Mouse (Mus musculus) hindbrain, embryonic 14.5 days (tissue): Measurements from ENCODE around the gene Cox14. TPM values are rescaled to one million over a fixed set of nuclear protein-coding genes. Genes with fewer than 3 reads are reported as not detected.
"Not testable (repeated sequence)": the region's sequence is repeated elsewhere in the genome, so short reads cannot be mapped to it uniquely, and the experiment has no call there.

Source experiments
- ATAC-seq: fragments of 200-750 bp; cut with Nextera tagmentation; 2 replicates; pipeline ENCODE4 v1.8.0; 2017; ENCODE audit warnings: moderate number of reproducible peaks, mild to moderate bottlenecking, moderate TSS enrichment, moderate library complexity; ENCODE audit not compliant: low FRiP score
- DNase-seq: peaks from one replicate; pipeline ENCODE4 v3.0.0-alpha.2; 2015; ENCODE audit warnings: low spot score
- H3K27ac ChIP-seq: fragments of 300-500 bp; sonication (generic); 2 replicates; pipeline ENCODE4 v1.5.1; 2014; ENCODE audit warnings: mild to moderate bottlenecking, moderate library complexity
- H3K27me3 ChIP-seq: fragments of 300-500 bp; sonication (generic); 2 replicates; pipeline ENCODE4 v1.6.1; 2014; ENCODE audit warnings: mild to moderate bottlenecking, low read length, mixed read lengths; ENCODE audit not compliant: control insufficient read depth, insufficient read depth
- H3K36me3 ChIP-seq: fragments of 300-500 bp; sonication (generic); replicated peaks from 2 replicates; pipeline ENCODE4 v1.6.1; 2014; ENCODE audit not compliant: control insufficient read depth, insufficient read depth
- H3K4me1 ChIP-seq: fragments of 300-500 bp; sonication (generic); replicated peaks from 2 replicates; pipeline ENCODE4 v1.6.1; 2014; ENCODE audit warnings: antibody characterized with exemption, low read length, mixed read lengths; ENCODE audit not compliant: control insufficient read depth, insufficient read depth
- H3K4me2 ChIP-seq: fragments of 300-500 bp; sonication (generic); replicated peaks from 2 replicates; pipeline ENCODE4 v1.6.1; 2014; ENCODE audit warnings: mild to moderate bottlenecking, moderate library complexity
- H3K4me3 ChIP-seq: fragments of 300-500 bp; sonication (generic); replicated peaks from 2 replicates; pipeline ENCODE4 v1.5.1; 2014; ENCODE audit warnings: mild to moderate bottlenecking, low read length
- H3K9ac ChIP-seq: fragments of 300-500 bp; sonication (generic); 2 replicates; pipeline ENCODE4 v1.6.1; 2014
- H3K9me3 ChIP-seq: fragments of 300-500 bp; sonication (generic); 2 replicates; pipeline ENCODE4 v1.6.1; 2016; ENCODE audit warnings: low read length; ENCODE audit not compliant: control insufficient read depth
- WGBS: fragments of 180-500 bp; shearing (Covaris S2); extraction: QIAGEN DNeasy Blood & Tissue Kit; methylation state at CpG from one replicate; pipeline ENCODE4 v1.1.7; 2014; 5-methylcytosine and 5-hydroxymethylcytosine counted together
- polyA plus RNA-seq: library from polyadenylated mRNA; unstranded; fragments of >200 nt; fragmentation: Nextera tagmentation; extraction: Ambion mirVana; gene quantifications from 2 replicates; pipeline ENCODE4 v1.2.1, GENCODE M21; 2014

The Cox14 gene
- polyA plus RNA-seq, 1 experiment from 2014 or later, result 202 TPM

- ATAC-seq (no peak), DNase-seq (no peak)
- Histone ChIP-seq H3K4me1 (peaks cover 34% of the 10 kb centered on the region), H3K36me3 (peaks cover 35% of the 10 kb centered on the region), H3K27me3 (no peaks in the 10 kb centered on the region), H3K4me3 (no peak overlapping the region), H3K4me2 (no peak overlapping the region), H3K9ac (no peak overlapping the region), H3K27ac (no peak overlapping the region), H3K9me3 (no peaks in the 10 kb centered on the region)
- WGBS, result 83% methylated on average over 25 of the region's 25 CpGs
These were observed 3.3 kb upstream of the Cox14 start for GRCm38 (mm10) chr15:99721921-99722743.

GRCm38 (mm10) chr15:99723120-99723514, 2.3 kb upstream of the Cox14 start:
- WGBS, result 48% methylated on average over 10 of the region's 10 CpGs
- no peak for ATAC-seq
- no peaks in the 10 kb centered on the region for H3K27me3 ChIP-seq
- H3K36me3 ChIP-seq, result peaks cover 42% of the 10 kb centered on the region
- no peaks in the 10 kb centered on the region for H3K9me3 ChIP-seq
- DNase-seq, result no peak
- 0 out of 2 replicates have a peak overlapping the region, but pooled peaks have one; percentile 14 for H3K9ac ChIP-seq
- H3K4me3 ChIP-seq, result no peak overlapping the region
- H3K4me2 ChIP-seq, result no peak overlapping the region
- H3K4me1 ChIP-seq, result peaks cover 29% of the 10 kb centered on the region
- H3K27ac ChIP-seq, result peak overlapping the region; percentile 56; the same call in 1 of the 2 replicates

- 12% methylated on average over 11 of the region's 11 CpGs for WGBS
- peaks cover 42% of the 10 kb centered on the region for H3K36me3 ChIP-seq
- H3K4me3 ChIP-seq, result no peak overlapping the region
- H3K27me3 ChIP-seq, result no peaks in the 10 kb centered on the region
- H3K9me3 ChIP-seq, result no peaks in the 10 kb centered on the region
- peak overlapping the region; percentile 56 for H3K27ac ChIP-seq
- peaks cover 29% of the 10 kb centered on the region for H3K4me1 ChIP-seq
- ATAC-seq (no peak), DNase-seq (no peak)
- peak overlapping the region; percentile 51; the same call in 1 of the 2 replicates for H3K4me2 ChIP-seq
- 0 out of 2 replicates have a peak overlapping the region, but pooled peaks have one; percentile 14 for H3K9ac ChIP-seq
These were observed 1.7 kb upstream of the Cox14 start for GRCm38 (mm10) chr15:99723515-99724291.

- DNase-seq, result peak; percentile 76
- Histone ChIP-seq H3K27ac (peak overlapping the region; percentile 56), H3K4me3 (peak overlapping the region; percentile 92), H3K9ac (peak overlapping the region; percentile 37), H3K36me3 (peaks cover 45% of the 10 kb centered on the region), H3K4me2 (peak overlapping the region; percentile 51), H3K4me1 (peaks cover 29% of the 10 kb centered on the region), H3K27me3 (no peaks in the 10 kb centered on the region), H3K9me3 (no peaks in the 10 kb centered on the region)
- 9% methylated on average over 16 of the region's 16 CpGs for WGBS
- 0 out of 2 replicates have a peak, but pooled peaks have one; percentile 7 for ATAC-seq
These were observed 961 bp upstream of the Cox14 start for GRCm38 (mm10) chr15:99724292-99725021.

- peak overlapping the region; percentile 90 for H3K9ac ChIP-seq
- H3K9me3 ChIP-seq, result no peaks in the 10 kb centered on the region
- peaks cover 38% of the 10 kb centered on the region for H3K36me3 ChIP-seq
- peak overlapping the region; percentile 72 for H3K4me2 ChIP-seq
- peaks cover 29% of the 10 kb centered on the region for H3K4me1 ChIP-seq
- ATAC-seq, result no peak
- peak overlapping the region; percentile 92 for H3K4me3 ChIP-seq
- no peaks in the 10 kb centered on the region for H3K27me3 ChIP-seq
- DNase-seq, result no peak
- 87% methylated on average over 2 of the region's 2 CpGs for WGBS
- peak overlapping the region; percentile 85; the same call in 1 of the 2 replicates for H3K27ac ChIP-seq
These were observed 1.1 kb downstream of the Cox14 start for GRCm38 (mm10) chr15:99726549-99726948.

GRCm38 (mm10) chr15:99727039-99727438, 1.6 kb downstream of the Cox14 start:
- H3K27me3 ChIP-seq, DNase-seq, H3K9me3 ChIP-seq, H3K27ac ChIP-seq, H3K9ac ChIP-seq, H3K4me3 ChIP-seq, ATAC-seq, H3K4me2 ChIP-seq: not testable (repeated sequence)
- WGBS, result 95% methylated on average over 4 of the region's 5 CpGs
- peaks cover 35% of the 10 kb centered on the region for H3K36me3 ChIP-seq
- peaks cover 29% of the 10 kb centered on the region for H3K4me1 ChIP-seq

- DNase-seq, result no peak
- Histone ChIP-seq H3K27ac (no peak overlapping the region), H3K4me2 (no peak overlapping the region), H3K9me3 (no peaks in the 10 kb centered on the region), H3K27me3 (no peaks in the 10 kb centered on the region), H3K9ac (no peak overlapping the region), H3K36me3 (peaks cover 34% of the 10 kb centered on the region), H3K4me3 (no peak overlapping the region), H3K4me1 (peaks cover 29% of the 10 kb centered on the region)
- ATAC-seq, result no peak
- WGBS, result 94% methylated on average over 12 of the region's 12 CpGs
These were observed 2.1 kb downstream of the Cox14 start for GRCm38 (mm10) chr15:99727525-99727924.

- DNase-seq, result no peak
- Histone ChIP-seq H3K27ac (no peak overlapping the region), H3K27me3 (no peaks in the 10 kb centered on the region), H3K36me3 (peaks cover 33% of the 10 kb centered on the region), H3K4me3 (no peak overlapping the region), H3K4me1 (peaks cover 25% of the 10 kb centered on the region), H3K9ac (no peak overlapping the region), H3K9me3 (no peaks in the 10 kb centered on the region), H3K4me2 (no peak overlapping the region)
- WGBS, result 97% methylated on average over 5 of the region's 5 CpGs
- ATAC-seq, result no peak
These were observed 2.8 kb downstream of the Cox14 start for GRCm38 (mm10) chr15:99728211-99728610.
